Mouse (Mus musculus) heart, embryonic 14.5 days (tissue): ENCODE data around the gene Tgm7. TPM values are rescaled to one million over a fixed set of nuclear protein-coding genes. Genes with fewer than 3 reads are reported as not detected.

Source experiments
- ATAC-seq: fragments of 200-750 bp; cut with Nextera tagmentation; 2 replicates; pipeline ENCODE4 v1.8.0; 2017; ENCODE audit warnings: low read depth, moderate TSS enrichment; ENCODE audit not compliant: insufficient number of reproducible peaks, insufficient read depth, low FRiP score
- H3K27ac ChIP-seq, 2 experiments: fragments of 200-500 bp in 1 of 2; fragments of 300-500 bp in 1 of 2; sonication (generic) in 1 of 2; replicated peaks in 1 of 2; 2 replicates each; pipeline ENCODE4 v1.5.1; 2012 to 2014; ENCODE audit warnings: low read depth in 2 of 2, low read length in 2 of 2, control low read depth in 1 of 2, mild to moderate bottlenecking in 1 of 2, mixed read lengths in 1 of 2; ENCODE audit not compliant: control insufficient read depth in 1 of 2, insufficient read depth in 1 of 2
- H3K27me3 ChIP-seq: fragments of 300-500 bp; sonication (generic); 2 replicates; pipeline ENCODE4 v1.6.1; 2014; ENCODE audit warnings: mild to moderate bottlenecking, low read length, control low read depth; ENCODE audit not compliant: control insufficient read depth, insufficient read depth
- H3K36me3 ChIP-seq: fragments of 300-500 bp; sonication (generic); 2 replicates; pipeline ENCODE4 v1.6.1; 2014; ENCODE audit warnings: mild to moderate bottlenecking, control low read depth, low read length, mixed read lengths; ENCODE audit not compliant: control insufficient read depth, insufficient read depth
- H3K4me1 ChIP-seq, 2 experiments: fragments of 200-500 bp in 1 of 2; fragments of 300-500 bp in 1 of 2; sonication (generic) in 1 of 2; 2 replicates each; pipeline ENCODE4 v1.6.1; 2012 to 2014; ENCODE audit warnings: low read length in 2 of 2, control low read depth in 1 of 2, mixed read lengths in 1 of 2; ENCODE audit not compliant: control insufficient read depth in 2 of 2, insufficient read depth in 2 of 2
- H3K4me2 ChIP-seq: fragments of 300-500 bp; sonication (generic); 2 replicates; pipeline ENCODE4 v1.6.1; 2014; ENCODE audit warnings: mild to moderate bottlenecking, low read length
- H3K4me3 ChIP-seq, 2 experiments: fragments of 200-500 bp in 1 of 2; fragments of 300-500 bp in 1 of 2; sonication (generic) in 1 of 2; 2 replicates each; pipeline ENCODE4 v1.5.1; 2012 to 2014; ENCODE audit warnings: low read length in 2 of 2, mild to moderate bottlenecking in 2 of 2, control low read depth in 1 of 2, low read depth in 1 of 2, moderate library complexity in 1 of 2; ENCODE audit not compliant: control insufficient read depth in 1 of 2, insufficient read depth in 1 of 2
- H3K9ac ChIP-seq: fragments of 300-500 bp; sonication (generic); 2 replicates; pipeline ENCODE4 v1.6.1; 2014; ENCODE audit warnings: mild to moderate bottlenecking, low read length
- H3K9me3 ChIP-seq: fragments of 300-500 bp; sonication (generic); 2 replicates; pipeline ENCODE4 v1.6.1; 2016; ENCODE audit warnings: low read length, control low read depth; ENCODE audit not compliant: control insufficient read depth
- WGBS: fragments of 180-500 bp; shearing (Covaris S2); extraction: QIAGEN DNeasy Blood & Tissue Kit; methylation state at CpG from one replicate; pipeline ENCODE4 v1.1.7; 2014; 5-methylcytosine and 5-hydroxymethylcytosine counted together
- polyA plus RNA-seq: library from polyadenylated mRNA; unstranded; fragments of >200 nt; fragmentation: Nextera tagmentation; extraction: Ambion mirVana; gene quantifications from 2 replicates; pipeline ENCODE4 v1.2.1, GENCODE M21; 2014

The Tgm7 gene
- polyA plus RNA-seq, 1 experiment from 2014 or later: not detected

- WGBS: 20% methylated on average over 9 of the region's 9 CpGs
- Histone ChIP-seq H3K27ac (no peak overlapping the region), H3K36me3 (no peaks in the 10 kb centered on the region), H3K4me1 (no peaks in the 10 kb centered on the region), H3K27me3 (no peaks in the 10 kb centered on the region), H3K9me3 (no peaks in the 10 kb centered on the region), H3K9ac (no peak overlapping the region), H3K4me2 (no peak overlapping the region), H3K4me3 (no peak overlapping the region)
- ATAC-seq: no peak
Observed at GRCm38 (mm10) chr2:121102051-121102450, 7.5 kb downstream of the Tgm7 start.

DNA sequence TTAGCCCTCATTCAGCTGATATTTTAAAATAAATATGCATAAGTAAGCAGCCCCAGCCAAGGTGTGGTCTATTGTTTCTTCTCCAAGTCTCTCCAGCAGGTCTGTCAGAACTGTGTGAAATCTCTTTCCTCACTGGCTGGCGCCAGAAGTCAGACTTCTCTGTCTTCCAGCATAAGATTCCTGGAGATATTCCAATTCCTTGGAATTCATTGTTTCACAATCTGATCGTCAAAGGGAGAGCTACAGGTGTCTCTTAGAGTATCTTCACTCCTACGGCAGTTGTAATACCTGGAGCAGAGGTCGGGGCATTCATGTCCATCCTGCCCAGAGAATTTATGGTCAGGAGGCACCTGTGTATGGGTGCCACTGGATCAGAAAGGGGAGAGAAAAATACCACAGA is 19.8 kb downstream of the Tgm7 start:
- H3K27ac ChIP-seq: no peak overlapping the region
- ATAC-seq: no peak
- H3K27me3 ChIP-seq: no peaks in the 10 kb centered on the region
- no peak overlapping the region for H3K4me3 ChIP-seq
- H3K36me3 ChIP-seq: no peaks in the 10 kb centered on the region
- H3K4me1 ChIP-seq: peaks cover 0 to 4% of the 10 kb centered on the region in 2 experiments; a peak in 1 of 4 replicates
- 68% methylated on average over 4 of the region's 4 CpGs for WGBS
- no peak overlapping the region for H3K9ac ChIP-seq
- no peak overlapping the region for H3K4me2 ChIP-seq
- no peaks in the 10 kb centered on the region for H3K9me3 ChIP-seq

DNA sequence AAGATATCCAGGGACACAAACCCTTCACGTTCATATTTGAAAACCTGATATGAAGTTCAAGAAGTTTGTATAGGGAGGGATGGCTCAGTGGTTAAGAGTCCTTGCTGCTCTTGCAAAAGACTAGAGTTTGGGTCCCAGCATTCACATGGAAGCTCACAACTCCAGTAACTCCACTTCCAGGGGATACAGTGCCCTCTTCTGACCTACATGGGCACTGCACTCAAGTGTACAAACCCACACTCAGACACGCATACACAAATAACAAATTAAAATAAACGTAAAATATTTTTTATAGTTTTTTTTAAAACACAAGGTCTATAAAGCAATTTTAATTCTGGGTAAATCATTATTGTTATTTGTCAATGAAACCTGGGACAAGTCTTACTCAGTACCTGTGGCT is 21.1 kb downstream of the Tgm7 start:
- H3K27me3 ChIP-seq: no peaks in the 10 kb centered on the region
- WGBS: 85% methylated on average over 3 of the region's 3 CpGs
- H3K4me2 ChIP-seq: no peak overlapping the region
- ATAC-seq: no peak
- H3K36me3 ChIP-seq: no peaks in the 10 kb centered on the region
- no peaks in the 10 kb centered on the region for H3K9me3 ChIP-seq
- H3K27ac ChIP-seq: no peak overlapping the region
- H3K4me3 ChIP-seq: no peak overlapping the region
- H3K4me1 ChIP-seq: peaks cover 0 to 4% of the 10 kb centered on the region in 2 experiments; a peak in 1 of 4 replicates
- H3K9ac ChIP-seq: no peak overlapping the region

- Histone ChIP-seq H3K27ac (no peak within 1 kb of the TSS), H3K4me2 (no peak within 1 kb of the TSS), H3K27me3 (no peaks in the 10 kb centered on the region), H3K4me3 (no peak within 1 kb of the TSS), H3K4me1 (peaks cover 0 to 4% of the 10 kb centered on the region in 2 experiments; a peak in 1 of 4 replicates), H3K9me3 (no peaks in the 10 kb centered on the region), H3K9ac (no peak within 1 kb of the TSS), H3K36me3 (no peaks in the 10 kb centered on the region)
- 34% methylated on average over 6 of the region's 6 CpGs for WGBS
- ATAC-seq: no peak
Observed at GRCm38 (mm10) chr2:121085480-121086185, 24.0 kb downstream of the Tgm7 start, which contains the start of gene Tgm5. Gene Tgm5, minus strand, starts transcription at chr2:121085841.

DNA sequence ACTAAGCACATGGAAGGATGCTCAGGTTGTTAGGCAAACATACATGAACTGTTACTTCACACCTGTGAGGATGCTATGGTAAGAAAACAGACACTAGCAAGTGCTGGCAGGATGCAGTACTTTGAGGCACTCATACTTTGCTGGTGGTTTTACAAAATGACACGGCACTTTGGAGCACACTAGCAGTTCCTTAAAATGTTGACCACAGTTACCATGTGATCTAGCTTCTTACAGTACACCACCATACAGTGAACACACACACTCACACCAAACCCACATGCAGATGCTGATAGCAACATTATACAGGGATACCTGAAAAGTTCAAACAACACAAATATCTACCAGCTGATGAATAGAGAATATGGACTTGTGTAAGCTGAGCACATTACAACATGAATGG is 27.0 kb downstream of the Tgm7 start:
- Histone ChIP-seq H3K4me1 (peaks cover 0 to 4% of the 10 kb centered on the region in 2 experiments; a peak in 1 of 4 replicates), H3K27me3 (no peaks in the 10 kb centered on the region), H3K4me3 (no peak overlapping the region), H3K9ac (no peak overlapping the region), H3K9me3 (no peaks in the 10 kb centered on the region), H3K27ac (no peak overlapping the region), H3K36me3 (no peaks in the 10 kb centered on the region), H3K4me2 (no peak overlapping the region)
- WGBS: 80% methylated on average over 1 of the region's 1 CpGs
- ATAC-seq: no peak

DNA sequence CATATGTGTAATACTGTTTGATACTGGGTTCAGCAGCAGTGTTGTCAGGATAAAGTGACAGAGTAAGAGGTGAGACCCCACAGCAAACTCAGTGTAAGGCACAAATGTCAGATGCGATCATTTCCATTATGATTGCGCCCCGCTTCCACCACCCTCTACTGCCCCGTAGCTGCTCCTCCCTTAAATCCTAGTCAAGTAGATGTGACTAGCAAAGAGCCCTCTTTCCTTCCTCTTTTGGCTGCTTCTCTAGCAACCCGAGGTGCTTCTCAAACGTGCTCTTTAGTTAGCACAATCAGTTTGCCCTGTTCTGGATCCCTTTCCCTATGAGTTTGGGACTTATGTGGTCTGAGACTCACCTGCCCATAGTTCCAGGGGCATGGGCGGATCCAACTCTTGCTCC is 34.8 kb downstream of the Tgm7 start:
- 77% methylated on average over 7 of the region's 7 CpGs for WGBS

GRCm38 (mm10) chr2:121071871-121072270 is 37.7 kb downstream of the Tgm7 start:
- Histone ChIP-seq H3K4me1 (no peaks in the 10 kb centered on the region), H3K4me2 (no peak overlapping the region), H3K9ac (no peak overlapping the region), H3K9me3 (no peaks in the 10 kb centered on the region), H3K36me3 (no peaks in the 10 kb centered on the region), H3K27ac (no peak overlapping the region), H3K27me3 (no peaks in the 10 kb centered on the region), H3K4me3 (no peak overlapping the region)
- WGBS: 70% methylated on average over 6 of the region's 6 CpGs
- ATAC-seq: no peak

More for the DNA sequence above, 34.8 kb downstream of the Tgm7 start:
- no peaks in the 10 kb centered on the region for H3K36me3 ChIP-seq
- ATAC-seq: no peak
- no peaks in the 10 kb centered on the region for H3K4me1 ChIP-seq
- H3K27me3 ChIP-seq: no peaks in the 10 kb centered on the region
- H3K9ac ChIP-seq: no peak overlapping the region
- no peak overlapping the region for H3K4me3 ChIP-seq
- H3K9me3 ChIP-seq: no peaks in the 10 kb centered on the region
- H3K4me2 ChIP-seq: no peak overlapping the region
- no peak overlapping the region for H3K27ac ChIP-seq

DNA sequence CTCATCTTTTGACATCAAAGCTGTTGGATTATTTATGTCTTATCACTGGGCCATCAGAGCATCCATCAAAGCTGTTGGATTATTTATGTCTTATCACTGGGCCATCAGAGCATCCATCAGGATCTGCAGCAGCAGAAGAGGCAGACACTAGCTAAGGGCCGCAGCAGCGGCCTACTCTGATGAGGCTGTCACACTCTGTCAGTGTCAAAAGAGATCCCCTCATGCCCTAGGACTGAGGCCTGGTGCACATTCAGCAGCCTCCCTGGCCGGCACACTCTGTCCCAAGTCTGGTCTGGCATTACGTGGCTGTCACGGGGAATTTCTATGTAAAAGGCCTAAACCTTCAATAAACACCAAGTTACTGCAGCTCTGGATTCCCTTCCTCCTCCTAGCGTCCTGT is 40.1 kb downstream of the Tgm7 start:
- H3K9ac ChIP-seq: no peak overlapping the region
- no peak overlapping the region for H3K27ac ChIP-seq
- no peaks in the 10 kb centered on the region for H3K27me3 ChIP-seq
- no peak overlapping the region for H3K4me2 ChIP-seq
- no peaks in the 10 kb centered on the region for H3K36me3 ChIP-seq
- 80% methylated on average over 6 of the region's 6 CpGs for WGBS
- no peaks in the 10 kb centered on the region for H3K4me1 ChIP-seq
- no peak overlapping the region for H3K4me3 ChIP-seq
- no peaks in the 10 kb centered on the region for H3K9me3 ChIP-seq
- ATAC-seq: no peak
